Mouse (Mus musculus): ENCODE measurements around the gene Klf2.

The Klf2 gene

DNA sequence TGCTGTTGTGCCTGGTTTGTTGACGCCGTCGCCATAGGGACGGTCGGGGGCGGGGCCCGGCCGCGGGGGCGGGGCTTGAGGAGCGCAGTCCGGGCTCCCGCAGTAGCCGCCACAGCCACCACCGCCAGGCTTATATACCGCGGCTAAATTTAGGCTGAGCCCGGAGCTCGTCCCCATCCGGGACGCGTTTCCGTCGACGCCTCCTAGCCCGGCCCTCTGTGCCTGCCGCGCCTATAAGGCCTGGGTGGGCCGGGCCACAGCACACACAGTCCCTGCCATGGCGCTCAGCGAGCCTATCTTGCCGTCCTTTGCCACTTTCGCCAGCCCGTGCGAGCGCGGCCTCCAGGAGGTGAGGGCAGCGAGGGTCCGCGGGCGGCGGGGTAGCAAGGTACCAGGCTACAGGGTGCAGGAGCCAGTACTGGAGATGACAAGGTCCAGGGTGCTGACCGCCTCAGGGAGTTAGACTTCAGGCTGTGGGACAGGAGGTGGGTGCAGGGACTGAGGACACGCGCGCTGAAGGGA lies at the start of gene Klf2:
Klf2 (plus strand) TSS at position 233 of the 522 bp plus-strand sequence.
- DNase-seq, result peak; percentile 53

DNA sequence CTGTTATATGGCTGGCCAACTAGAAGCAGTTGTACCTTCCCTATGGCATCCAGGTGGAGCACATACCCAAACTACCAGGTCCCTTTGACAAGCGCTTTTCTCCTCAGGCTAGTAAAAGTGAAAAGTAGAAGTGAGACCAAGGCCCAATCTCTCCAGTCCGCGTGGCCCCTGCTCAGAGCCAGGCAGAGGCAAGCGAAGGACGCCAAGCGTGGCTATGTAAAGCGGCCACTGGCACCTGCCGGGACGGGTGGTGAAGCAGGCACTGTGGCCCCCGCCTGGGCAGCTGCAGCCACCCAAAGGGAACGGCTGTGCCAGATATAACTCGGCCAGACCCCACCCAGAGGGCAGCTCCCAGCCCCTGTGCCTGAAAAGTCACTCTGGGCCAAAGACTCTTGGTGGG lies 48.2 kb upstream of the Klf2 start:
- no peak for DNase-seq

DNA sequence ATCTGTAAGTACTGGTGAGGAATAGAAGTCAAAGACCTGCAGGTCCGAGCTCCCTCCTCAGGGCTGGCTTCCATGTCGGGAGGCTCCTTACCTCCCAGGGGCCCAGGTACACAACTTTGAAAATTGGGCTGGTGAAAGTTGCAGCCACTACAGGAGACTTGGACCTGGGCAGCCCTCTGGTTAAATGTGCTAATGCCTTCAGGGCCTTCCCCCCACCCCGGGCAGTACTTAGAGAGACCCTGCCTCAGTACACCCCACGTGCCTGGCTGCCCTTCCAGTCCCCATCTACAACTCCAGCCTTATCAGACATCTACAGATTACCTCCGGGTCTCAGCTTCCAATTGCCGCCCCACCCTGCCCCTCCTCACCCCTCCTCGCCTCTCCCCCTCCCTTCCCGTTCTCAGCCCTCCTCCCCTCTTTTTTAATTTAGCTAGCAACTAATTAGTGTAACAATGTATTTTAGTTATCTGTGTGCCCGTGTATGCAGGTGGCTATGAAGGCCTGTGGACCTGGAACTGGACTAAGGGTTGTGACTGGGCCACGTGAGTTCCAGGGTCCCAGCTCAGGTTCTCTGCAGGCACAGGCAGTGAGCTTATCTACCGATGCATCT lies 47.7 kb upstream of the Klf2 start:
- no peak for DNase-seq

DNA sequence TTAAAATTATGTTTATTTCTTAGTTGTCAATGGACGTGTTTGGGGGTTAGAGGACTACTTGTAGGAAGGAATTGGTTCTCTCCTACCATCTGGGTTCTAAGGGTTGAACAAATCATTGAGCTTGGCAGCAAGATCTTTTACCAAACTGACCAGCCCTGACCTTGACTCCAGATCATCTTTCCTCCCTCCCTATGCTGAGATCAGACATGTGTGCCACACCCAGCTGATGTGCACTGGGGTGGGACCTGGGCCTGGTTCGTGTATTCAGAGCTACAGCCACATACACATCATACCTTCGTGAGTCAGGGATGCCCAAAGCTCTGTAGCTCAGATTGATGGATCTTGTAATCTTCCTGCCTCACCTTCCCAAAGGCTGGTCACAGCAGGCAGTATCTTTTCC lies 47.1 kb upstream of the Klf2 start:
- no peak for DNase-seq

DNA sequence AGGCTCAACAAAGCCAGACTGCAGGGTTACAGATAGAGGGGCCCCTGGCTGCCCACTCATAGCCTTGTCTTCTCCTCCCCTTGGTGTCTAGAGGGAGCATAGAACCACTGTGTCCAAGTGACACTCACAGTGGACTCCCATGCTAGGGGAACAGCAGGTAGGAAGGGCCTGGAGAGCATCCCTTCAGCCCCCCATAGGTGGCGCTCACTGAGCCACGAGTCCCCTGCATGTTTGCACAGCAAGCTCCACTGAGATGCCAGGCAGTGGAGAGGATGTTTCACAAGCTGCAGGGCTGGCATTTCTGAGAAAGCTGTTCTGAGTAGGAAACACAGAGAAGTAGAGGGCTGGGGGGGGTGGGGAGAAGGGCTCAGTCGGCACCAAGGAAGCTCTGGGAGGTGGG lies 46.5 kb upstream of the Klf2 start:
- no peak for DNase-seq

DNA sequence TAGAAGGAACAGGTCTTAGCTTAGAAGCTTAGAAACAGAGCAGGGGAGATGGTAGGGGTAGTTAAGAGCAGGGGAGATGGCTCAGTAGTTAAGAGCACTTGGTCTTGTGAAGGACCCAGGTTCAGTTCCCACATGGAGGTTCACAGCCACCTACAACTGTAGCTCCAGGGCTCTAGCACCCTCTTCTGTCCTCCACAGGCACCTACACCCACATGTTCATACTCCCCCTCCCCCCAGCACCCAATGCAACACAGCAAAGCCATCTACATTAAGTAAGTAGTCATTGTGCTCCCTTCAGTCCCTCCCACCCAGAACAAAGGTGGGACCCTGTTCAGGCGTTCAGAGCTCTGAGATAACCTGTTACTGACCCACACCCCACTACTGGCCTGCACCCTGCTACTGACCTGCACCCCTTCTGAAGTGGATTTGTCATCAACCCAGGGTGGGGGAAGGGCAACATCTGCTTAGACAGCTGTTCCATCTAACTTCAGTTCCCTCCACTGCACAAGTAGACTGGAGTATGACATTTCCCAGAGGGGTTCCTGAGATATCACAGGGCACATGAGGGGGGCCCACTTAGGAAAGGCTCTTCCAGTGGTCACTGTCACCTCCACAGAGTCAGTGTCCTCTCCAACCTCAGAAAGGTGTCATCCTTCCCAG lies 45.6 kb upstream of the Klf2 start:
- DNase-seq, result no peak

DNA sequence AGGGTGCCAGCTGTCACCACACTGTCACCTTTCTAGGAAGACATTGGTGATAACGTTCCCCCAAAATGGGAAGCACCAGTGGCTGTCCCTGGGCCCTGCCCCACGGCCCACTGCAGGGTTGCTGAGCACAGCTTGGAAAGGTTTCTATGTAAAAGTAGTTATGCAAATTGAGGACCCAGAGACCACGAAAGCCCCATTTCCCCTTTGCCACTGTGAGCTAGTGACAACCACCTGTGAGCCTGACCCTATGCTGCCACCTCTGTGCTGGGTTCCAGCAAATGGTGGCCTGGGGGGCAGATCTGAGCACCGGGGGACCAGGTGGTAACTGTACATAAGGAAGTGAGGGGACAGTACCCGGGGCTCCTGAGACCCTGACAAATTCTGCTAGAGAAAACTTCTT lies 45.0 kb upstream of the Klf2 start:
- no peak for DNase-seq

DNA sequence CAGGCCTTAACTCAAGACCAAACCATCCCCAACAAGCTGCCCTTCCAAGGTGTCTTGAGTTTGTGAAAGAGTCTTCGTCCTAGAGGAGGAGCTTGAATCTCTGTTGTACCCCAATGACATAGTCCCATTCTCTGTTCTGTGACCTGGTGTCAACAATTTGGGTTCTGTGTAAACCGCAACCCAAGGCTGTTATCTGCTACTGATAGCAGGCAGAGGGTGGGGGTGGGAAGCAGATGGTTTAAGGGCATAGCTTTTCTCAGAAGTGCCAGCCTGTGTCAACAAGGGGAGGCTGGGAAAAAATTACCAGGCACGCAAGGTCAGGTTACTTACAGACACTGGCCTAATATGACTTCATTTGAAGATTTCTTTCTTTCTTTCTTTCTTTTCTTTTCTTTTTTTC lies 41.6 kb upstream of the Klf2 start:
- DNase-seq, result no peak

DNA sequence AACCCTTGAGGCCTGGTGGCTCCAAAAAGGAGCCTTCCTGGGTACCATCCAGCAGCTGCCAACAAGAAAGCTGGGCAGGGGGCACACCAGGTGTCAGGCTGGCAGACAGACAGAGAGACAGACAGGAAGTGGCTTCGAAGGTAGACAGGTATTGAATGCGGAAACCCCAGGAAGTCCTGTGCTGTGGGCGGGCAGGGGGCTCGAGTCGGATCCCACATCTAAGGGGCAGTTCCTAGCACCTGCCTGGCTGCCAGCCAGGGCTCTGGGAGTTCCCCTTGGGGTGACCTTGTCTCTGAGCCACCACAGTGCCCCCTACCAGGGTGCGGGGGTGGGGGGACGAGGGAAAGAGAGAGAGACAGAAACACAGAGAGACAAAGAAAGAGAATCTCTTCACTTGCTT lies 39.7 kb upstream of the Klf2 start:
- no peak for DNase-seq

DNA sequence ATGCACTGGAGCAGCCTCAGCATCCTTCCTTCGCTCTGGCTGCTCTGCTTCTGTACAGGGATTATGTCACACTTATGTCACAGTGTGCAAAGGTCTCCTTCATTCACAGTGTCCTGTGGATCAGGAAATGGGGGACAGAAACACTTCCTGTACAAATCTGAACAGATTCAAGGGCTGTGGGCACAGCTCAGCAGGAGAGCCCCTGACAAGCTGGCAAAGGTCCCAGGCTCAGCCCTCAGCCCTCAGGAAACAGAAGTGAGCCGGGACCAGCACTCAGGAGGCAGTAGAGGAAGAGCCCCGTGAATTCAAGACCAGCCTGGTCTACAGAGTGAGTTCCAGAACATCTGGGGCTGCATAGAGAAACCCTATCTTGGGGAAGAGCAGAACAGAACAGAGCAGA lies 37.2 kb upstream of the Klf2 start:
- no peak for DNase-seq

DNA sequence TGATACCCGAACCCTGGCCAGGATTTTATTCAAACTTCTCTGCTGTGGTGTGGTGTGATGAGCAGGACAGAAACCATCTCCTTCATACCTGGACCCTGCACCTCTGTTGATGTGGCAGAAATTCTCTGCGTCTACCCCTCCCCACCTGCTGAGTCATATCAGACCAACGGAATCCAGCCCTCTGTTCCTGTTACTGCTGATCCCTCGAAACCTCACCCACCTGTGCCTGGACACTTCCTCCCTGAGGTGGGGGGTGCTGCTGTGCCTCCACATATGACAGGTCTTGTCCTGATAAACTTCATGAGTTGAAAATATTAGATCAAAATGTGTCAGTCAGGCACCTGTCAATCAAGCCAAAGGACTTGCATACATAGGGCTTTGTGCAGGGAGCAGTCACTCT lies 33.5 kb upstream of the Klf2 start:
- no peak for DNase-seq

DNA sequence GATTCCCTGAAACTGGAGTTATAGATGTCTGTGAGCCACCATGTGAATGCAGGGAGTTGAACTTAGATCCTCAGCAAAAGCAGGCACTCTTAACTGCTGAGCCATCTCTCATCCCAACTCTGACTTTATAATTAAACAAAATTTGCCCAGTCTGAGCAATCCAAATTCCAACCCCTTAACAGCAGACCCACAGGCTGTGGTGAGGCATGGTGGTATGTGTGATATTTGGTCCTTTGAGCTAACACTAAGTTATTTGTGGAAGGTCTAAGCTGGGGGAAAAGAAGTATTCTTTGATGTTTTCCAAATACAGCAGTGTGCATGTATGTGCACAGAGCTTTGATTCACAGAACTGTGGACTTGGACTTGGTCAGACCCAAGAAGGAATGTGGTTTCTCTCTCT lies 29.8 kb upstream of the Klf2 start:
- DNase-seq, result no peak

DNA sequence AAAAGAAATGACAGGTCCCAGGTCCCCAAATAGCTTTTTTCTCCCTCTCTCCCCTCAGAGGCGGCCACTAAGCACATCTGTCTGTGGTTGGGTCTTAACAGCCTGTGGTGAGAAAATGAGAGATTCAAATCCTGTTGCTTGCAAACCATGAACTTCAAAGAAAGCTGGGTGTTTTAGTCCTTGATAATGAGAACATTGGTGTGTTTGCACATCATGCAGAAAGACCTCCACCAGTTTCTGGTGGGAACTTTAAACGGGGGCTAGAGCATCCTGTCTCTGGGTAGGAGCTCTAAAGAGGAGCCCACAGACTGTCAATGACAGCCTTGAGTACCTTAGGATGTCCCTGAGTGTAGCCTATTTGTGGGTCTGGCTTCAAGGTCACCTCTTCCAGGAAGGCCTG lies 27.7 kb upstream of the Klf2 start:
- DNase-seq, result no peak

DNA sequence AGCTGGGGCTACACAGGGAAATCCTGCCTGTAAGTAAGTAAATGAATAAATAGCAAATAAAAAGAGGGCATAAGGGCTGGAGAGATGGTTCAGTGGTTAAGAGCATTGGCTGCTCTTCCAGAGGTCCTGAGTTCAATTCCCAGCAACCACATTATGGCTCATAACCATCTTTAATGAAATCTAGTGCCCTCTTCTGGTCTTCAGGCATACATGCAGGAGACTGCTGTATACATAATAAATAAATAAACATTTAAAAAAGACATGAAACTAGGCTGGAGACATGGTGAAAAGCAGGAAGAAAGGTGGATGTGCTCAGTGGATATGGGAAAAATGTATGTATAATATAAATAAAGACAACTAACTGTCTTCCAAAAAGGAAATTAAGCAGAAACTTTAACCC lies 25.5 kb upstream of the Klf2 start:
- DNase-seq, result no peak

DNA sequence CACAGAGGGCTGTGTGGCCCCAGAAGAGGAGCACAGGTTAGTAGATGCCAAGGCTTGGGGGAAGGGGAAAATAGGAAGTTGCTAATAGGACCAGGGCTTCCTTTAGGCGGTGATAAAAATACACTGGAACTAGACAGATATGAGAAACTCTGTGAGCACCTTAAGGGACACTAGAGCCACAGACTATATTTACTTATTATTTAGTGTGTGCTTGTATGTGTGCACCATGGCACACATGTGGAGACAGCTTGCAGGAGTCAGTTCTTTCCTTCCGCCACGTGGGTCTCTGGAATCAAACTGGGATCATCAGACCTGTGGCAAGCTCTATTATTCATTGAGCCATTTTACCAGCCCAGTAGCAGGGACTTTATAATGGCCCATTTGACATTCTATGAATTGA lies 23.7 kb upstream of the Klf2 start:
- DNase-seq, result no peak

DNA sequence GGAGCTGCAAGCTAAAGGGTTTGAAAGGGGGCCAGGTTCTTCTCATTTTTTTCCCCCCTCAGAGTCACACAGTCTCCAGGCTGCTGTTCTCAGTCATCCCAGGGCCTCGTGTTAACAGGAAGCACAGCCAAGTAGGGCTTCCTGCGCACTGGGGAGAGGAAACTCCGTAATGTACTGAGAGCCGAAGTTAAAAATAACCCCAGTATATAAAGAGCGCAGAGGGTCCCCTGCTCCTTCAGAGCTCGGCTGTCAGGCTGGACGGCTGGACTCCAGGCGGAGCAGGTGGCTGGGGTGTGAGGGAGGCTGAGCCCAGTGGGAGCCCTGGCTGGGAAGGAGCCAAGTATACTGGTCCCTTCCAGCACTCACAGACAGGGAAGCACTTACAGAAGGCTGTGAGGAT lies 23.2 kb upstream of the Klf2 start:
- DNase-seq, result peak; percentile 87

DNA sequence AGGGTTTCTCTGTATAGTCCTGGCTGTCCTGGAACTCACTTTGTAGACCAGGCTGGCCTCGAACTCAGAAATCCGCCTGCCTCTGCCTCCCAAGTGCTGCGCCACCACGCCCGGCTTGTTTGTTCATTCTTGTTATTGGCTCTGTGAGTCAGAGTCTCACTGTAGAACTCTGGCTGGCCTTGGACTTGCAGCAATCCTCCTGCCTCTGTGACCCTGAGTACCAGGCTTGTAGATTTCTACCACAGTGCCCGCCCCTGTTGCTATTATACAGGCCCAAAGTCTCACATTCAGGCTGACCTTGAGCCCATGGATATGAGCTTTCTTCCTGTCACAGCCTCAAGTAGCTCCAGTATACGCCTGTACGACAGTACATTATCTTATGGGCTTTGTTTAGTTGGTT lies 22.3 kb upstream of the Klf2 start:
- DNase-seq, result no peak

DNA sequence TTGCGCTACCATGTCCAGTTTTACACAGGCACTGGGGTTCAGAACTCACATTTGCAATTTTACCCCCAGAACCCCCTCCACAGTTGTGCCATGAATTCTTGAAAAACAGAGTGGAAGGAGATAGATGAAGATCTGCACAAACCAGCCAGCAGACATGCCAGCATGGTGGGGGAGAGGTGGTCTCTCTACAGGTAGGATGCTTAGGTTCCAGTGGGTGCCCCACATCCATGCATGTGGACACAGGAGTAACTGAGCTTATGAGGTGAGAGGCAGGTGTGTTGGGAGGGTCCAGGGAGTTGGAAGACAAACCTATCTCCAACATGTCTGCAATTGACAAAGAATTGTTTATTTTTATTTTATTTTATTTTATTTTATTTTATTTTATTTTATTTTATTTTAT lies 19.9 kb upstream of the Klf2 start:
- DNase-seq, result no peak

DNA sequence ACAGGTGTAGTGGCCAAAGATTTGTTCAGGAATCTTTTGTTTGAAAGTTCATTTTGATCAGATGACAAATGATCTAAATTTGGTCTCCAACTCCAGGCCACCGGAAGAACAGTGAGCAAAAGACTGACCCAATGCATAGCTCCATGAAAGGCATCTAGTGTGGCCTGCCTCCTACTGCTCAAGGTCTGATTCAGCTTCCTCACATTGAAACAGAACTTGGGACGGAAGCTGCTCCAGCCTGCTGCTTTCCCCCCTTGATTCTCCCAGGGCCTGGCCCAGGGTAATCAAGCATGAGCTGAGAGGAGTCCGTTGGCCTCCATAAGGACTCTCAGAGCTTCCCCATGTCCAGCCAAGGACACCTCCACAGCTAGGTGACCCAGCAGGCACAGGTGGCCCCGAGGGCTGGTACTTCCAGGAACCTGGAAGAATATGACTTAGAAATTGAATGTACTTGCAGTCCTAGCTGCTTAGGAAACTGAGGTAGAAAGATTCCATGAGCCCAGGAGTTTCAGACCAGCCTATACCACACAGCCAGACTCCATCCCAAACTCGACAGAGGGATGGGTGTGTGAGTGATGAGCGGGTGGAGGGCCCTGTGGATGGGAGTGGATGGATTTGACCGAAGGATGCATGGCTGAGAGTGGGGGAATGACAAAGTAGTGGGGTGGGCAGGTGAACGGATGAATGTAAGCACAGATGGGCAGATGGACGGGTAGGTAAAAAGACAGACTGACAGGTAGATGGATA lies 18.0 kb upstream of the Klf2 start:
- DNase-seq, result no peak

DNA sequence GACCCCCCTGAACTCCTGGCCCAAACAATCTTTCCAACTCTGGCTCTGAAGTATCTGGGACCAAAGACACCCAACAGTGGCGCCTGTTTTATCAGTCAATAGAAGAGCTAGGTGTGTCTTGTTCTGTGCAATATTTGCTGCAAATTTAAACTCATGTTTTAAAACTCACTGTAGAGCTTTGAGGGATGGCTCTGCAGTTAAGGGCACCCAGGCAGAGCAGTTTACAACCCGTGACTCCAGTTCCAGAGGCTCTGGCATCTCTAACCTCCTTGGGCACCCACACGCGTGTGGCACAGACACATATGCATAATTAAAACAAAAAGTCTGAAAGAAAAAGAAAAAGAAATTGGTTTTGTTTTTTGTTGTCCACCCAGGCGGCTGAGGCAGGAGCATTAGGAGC lies 17.3 kb upstream of the Klf2 start:
- DNase-seq, result no peak

DNA sequence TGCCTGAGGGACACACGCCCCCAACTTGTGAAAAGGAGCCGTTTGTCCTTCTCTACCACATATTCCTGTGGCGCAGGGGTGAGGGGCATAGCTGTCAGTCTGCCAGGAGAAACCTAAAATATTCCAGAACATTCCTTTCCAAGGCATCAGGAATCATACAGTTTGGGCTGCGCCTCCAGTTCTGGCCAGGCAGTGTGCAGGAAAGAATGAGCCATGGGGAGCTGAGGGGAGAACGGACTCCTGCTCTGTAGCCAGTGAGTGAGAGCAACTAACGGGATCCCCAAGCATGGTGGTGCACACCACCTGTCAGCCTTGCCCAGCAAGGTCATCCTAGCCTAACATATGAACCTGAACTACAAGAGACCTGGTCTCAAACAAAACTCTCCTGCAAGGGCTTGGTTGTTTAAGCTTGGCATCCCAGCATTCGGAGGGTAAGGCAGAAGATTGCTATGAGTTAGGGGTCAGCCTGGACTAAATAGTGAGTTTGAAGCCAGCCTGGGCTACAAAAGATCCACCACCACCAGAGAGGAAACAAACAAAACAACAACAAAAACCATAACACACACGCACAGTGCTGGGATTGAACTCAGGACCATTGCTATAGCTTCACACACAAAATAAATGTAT lies 15.7 kb upstream of the Klf2 start:
- no peak for DNase-seq

DNA sequence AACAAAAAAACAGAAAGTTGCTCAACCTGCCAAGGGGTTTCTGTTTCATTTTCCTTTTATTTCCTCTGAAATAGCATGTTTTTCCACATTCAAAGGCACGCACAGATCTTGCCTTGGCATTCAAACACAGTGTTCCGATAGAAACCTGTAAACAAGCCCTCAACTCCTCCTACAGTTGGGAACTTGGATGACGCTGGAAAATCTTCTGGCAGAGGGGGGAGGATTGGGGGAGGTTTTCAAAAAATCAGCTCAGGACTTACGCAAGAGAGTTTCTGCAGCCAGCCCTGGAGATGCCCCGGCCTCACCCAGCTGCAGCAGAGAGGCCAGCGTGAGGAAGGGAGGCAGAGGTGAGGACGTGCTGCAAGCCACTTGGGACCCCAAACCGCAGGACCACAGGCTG lies 15.2 kb upstream of the Klf2 start:
- no peak for DNase-seq

DNA sequence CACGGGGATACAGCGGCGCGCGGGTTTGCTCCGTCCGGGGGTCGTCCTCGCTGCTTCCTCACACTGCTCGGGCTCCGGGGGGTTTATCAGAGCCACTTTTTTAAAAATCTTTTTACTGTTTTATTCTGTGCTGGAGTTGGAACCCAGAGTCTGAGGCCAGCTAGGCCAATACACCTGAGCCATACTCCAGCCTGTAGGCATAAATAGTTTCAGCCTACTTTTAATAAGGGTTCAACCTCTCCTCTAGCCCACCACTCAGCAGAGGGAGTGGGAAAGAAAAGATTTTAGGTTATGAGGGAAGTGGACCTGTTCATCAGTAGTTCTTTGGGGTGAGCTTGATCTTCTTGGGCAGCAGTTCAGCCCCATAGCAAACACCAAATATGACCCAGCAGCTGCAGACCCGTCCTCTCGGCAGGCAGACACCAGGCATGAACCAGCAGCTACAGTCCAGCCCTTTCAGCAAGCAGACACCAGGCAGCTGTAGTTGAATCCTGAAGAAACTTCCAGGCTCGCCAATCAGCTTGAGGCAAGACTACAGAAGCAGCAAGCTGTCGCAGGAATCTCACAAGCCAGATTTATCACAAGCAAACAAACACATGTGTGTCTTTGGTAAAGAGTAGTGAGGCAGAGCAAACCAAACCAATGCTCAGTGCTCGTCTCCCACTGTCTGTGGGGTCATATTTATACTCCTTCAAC lies 13.5 kb upstream of the Klf2 start, which contains the start of gene Gm10282:
Gm10282 (minus strand) TSS at position 51 of the 696 bp plus-strand sequence.
- no peak for DNase-seq

Data from cerebellum, adult 9-11 months (tissue).